Mouse (Mus musculus) olfactory bulb, adult 2 months (tissue): ENCODE measurements around the gene Synpo2.

Experiments
- CTCF ChIP-seq: fragments of 200-500 bp; IDR thresholded peaks from 2 replicates; pipeline ENCODE4 v1.5.1; 2012; ENCODE audit warnings: low read depth, mild to moderate bottlenecking, low read length, moderate library complexity; ENCODE audit not compliant: insufficient read depth
- POLR2A ChIP-seq: fragments of 200-500 bp; IDR thresholded peaks from 2 replicates; pipeline ENCODE4 v1.6.1; 2012; ENCODE audit warnings: mild to moderate bottlenecking, low read depth, low read length, moderate library complexity; ENCODE audit not compliant: insufficient read depth

DNA sequence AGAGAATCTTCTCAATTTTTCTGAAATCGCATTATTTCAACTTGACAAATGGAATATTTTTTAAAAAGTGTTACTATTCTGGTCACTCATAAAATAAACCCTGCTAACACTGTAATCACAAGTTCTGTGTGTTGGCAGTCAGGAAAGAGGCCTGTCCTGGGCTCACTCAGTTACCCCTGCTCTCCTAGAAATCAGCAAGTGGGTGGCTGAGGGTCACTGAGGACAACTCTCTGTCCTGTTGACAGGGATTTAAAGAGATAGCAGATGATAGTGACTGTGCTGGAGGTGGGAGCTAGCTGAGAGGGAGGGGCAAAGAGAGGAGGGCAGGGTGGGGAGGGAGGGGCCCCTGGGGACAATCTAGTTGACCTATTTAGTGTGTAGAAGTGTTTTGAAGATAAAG, 165.0 kb downstream of the Synpo2 start:
- TF ChIP-seq CTCF (no peak), POLR2A (no peak)
